Mouse (Mus musculus): Measurements from ENCODE around the gene Tsga13. TPM values are rescaled to one million over a fixed set of nuclear protein-coding genes. Genes with fewer than 3 reads are reported as not detected.

The Tsga13 gene
- 0.25 TPM in 1 of 2 replicates, not detected in the other for polyA plus RNA-seq (2015; fragmentation: Nextera tagmentation; extraction: Ambion mirVana)

DNA sequence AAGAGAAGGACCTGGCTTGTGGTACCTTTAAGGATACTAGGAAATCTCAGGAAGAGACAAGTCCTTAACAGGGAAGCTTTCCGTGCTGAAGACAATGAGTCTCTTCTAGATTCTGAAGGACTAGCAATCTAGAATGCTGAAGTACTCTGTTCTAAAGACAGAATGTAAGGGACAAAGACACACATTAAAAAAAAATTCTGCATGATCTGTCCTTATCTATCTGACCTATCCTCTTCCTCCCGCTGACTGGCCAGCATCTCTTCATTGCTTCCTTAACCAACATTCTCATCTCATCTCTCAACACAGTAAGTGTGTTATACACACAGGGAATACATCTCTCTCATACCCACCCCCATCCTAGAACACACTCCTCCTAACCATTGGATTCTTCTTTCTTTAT lies at the start of gene Tsga13:
Gene Tsga13 (minus strand): TSS at position 101 of the 400 bp plus-strand sequence.
- 95% methylated on average over 2 of the region's 2 CpGs for WGBS
- Histone ChIP-seq H3K9ac (no peak within 1 kb of the TSS), H3K36me3 (no peaks in the 10 kb centered on the region), H3K9me3 (no peaks in the 10 kb centered on the region), H3K4me1 (peaks cover 2% of the 10 kb centered on the region; the same call in 1 of the 2 replicates), H3K27ac (no peak within 1 kb of the TSS), H3K27me3 (no peaks in the 10 kb centered on the region), H3K4me3 (no peak within 1 kb of the TSS), H3K4me2 (replicated peaks) (no peak within 1 kb of the TSS)
- no peak for ATAC-seq (ENCODE audit: low FRiP score, low read depth)

GRCm38 (mm10) chr6:30958736-30959540 lies 43.6 kb upstream of the Tsga13 start, which contains the start of gene Klf14:
Klf14 (minus strand) TSS chr6:30959078.
- H3K9ac ChIP-seq, result peak within 1 kb of the TSS; percentile 61
- peaks cover 49% of the 10 kb centered on the region for H3K27me3 ChIP-seq
- H3K4me1 ChIP-seq, result no peaks in the 10 kb centered on the region
- peak within 1 kb of the TSS; percentile 48; the same call in 1 of the 2 replicates for H3K27ac ChIP-seq
- H3K36me3 ChIP-seq, result peaks cover 14% of the 10 kb centered on the region
- peaks cover 33% of the 10 kb centered on the region for H3K9me3 ChIP-seq
- H3K4me2 ChIP-seq (replicated peaks), result peak within 1 kb of the TSS; percentile 75
- peak within 1 kb of the TSS; percentile 64 for H3K4me3 ChIP-seq
- under 1% methylated on average over 72 of the region's 75 CpGs for WGBS
- ATAC-seq (ENCODE audit: low FRiP score, low read depth), result peak; percentile 64; the same call in 1 of the 2 replicates

- H3K4me3 ChIP-seq, result peak overlapping the region; percentile 64
- no peaks in the 10 kb centered on the region for H3K4me1 ChIP-seq
- peak overlapping the region; percentile 61 for H3K9ac ChIP-seq
- H3K4me2 ChIP-seq (replicated peaks), result peak overlapping the region; percentile 75
- H3K27me3 ChIP-seq, result peaks cover 45% of the 10 kb centered on the region
- ATAC-seq (ENCODE audit: low FRiP score, low read depth), result 0 out of 2 replicates have a peak, but pooled peaks have one; percentile 44
- WGBS, result 6% methylated on average over 84 of the region's 84 CpGs
- H3K36me3 ChIP-seq, result peaks cover 14% of the 10 kb centered on the region
- H3K9me3 ChIP-seq, result peaks cover 33% of the 10 kb centered on the region
- peak overlapping the region; percentile 48; the same call in 1 of the 2 replicates for H3K27ac ChIP-seq
Observed at GRCm38 (mm10) chr6:30957784-30958735, 42.7 kb upstream of the Tsga13 start.

- Histone ChIP-seq H3K4me1 (no peaks in the 10 kb centered on the region), H3K4me2 (replicated peaks) (no peak overlapping the region), H3K36me3 (no peaks in the 10 kb centered on the region), H3K9me3 (no peaks in the 10 kb centered on the region), H3K27ac (no peak overlapping the region), H3K9ac (no peak overlapping the region), H3K27me3 (no peaks in the 10 kb centered on the region), H3K4me3 (no peak overlapping the region)
- 34% methylated on average over 5 of the region's 5 CpGs for WGBS
- no peak for ATAC-seq (ENCODE audit: low FRiP score, low read depth)
Observed at GRCm38 (mm10) chr6:30939264-30939663, 23.9 kb upstream of the Tsga13 start.

DNA sequence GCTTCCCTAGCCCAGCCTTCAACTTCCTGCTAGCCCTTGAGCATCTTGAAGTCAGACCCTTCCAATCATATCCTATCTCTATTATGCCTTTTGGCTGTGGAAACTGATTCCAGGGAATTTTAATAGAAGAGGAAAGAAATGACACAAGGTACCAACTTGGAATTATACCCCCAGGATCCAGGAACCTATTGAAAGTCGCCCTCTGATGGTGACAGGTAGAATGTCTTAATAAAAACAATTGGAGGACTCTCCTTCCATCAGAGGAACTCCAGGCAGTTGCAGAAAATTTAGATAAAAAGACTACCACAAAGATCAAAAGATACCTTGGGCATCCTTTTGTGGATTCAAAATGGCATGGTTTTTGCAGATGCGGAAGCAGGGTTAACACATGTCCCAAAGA lies 7.4 kb upstream of the Tsga13 start:
- Histone ChIP-seq H3K9ac (no peak overlapping the region), H3K27ac (no peak overlapping the region), H3K27me3 (no peaks in the 10 kb centered on the region), H3K4me3 (no peak overlapping the region), H3K4me2 (replicated peaks) (no peak overlapping the region), H3K4me1 (peaks cover 7% of the 10 kb centered on the region; the same call in 1 of the 2 replicates), H3K9me3 (no peaks in the 10 kb centered on the region), H3K36me3 (no peaks in the 10 kb centered on the region)
- ATAC-seq (ENCODE audit: low FRiP score, low read depth), result no peak
- WGBS, result 45% methylated on average over 2 of the region's 2 CpGs

DNA sequence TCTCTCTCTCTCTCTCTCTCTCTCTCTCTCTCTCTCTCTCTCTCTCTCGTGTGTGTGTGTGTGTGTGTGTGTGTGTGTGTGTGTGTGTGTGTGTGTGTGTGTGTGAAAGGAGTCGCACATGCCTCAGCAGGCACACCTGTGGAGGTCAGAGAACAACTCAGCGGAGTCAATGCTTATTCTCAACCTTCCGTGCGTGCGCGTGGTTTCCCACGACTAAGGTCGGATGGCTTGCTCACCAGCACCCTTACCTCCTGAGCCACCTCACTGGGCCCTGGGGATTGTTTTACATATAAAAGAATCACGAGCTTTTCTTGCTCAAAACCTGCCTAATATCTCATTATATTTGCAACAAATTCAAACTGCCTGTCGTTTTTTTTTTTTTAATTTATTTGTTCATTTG lies 6.5 kb upstream of the Tsga13 start:
- no peak overlapping the region for H3K9ac ChIP-seq
- no peak for ATAC-seq (ENCODE audit: low FRiP score, low read depth)
- no peak overlapping the region for H3K27ac ChIP-seq
- H3K36me3 ChIP-seq, result no peaks in the 10 kb centered on the region
- H3K27me3 ChIP-seq, result no peaks in the 10 kb centered on the region
- WGBS, result 69% methylated on average over 10 of the region's 11 CpGs
- peaks cover 7% of the 10 kb centered on the region; the same call in 1 of the 2 replicates for H3K4me1 ChIP-seq
- no peaks in the 10 kb centered on the region for H3K9me3 ChIP-seq
- H3K4me3 ChIP-seq, result no peak overlapping the region
- no peak overlapping the region for H3K4me2 ChIP-seq (replicated peaks)

GRCm38 (mm10) chr6:30920834-30921675 lies 5.7 kb upstream of the Tsga13 start:
- Histone ChIP-seq H3K4me3 (no peak overlapping the region), H3K9ac (no peak overlapping the region), H3K4me1 (peaks cover 7% of the 10 kb centered on the region; the same call in 1 of the 2 replicates), H3K36me3 (no peaks in the 10 kb centered on the region), H3K4me2 (replicated peaks) (0 out of 2 replicates have a peak overlapping the region, but pooled peaks have one; percentile 17), H3K9me3 (no peaks in the 10 kb centered on the region), H3K27me3 (no peaks in the 10 kb centered on the region), H3K27ac (no peak overlapping the region; the same call in 1 of the 2 replicates)
- ATAC-seq (ENCODE audit: low FRiP score, low read depth), result 0 out of 2 replicates have a peak, but pooled peaks have one; percentile 51
- WGBS, result 59% methylated on average over 21 of the region's 21 CpGs

GRCm38 (mm10) chr6:30907970-30908369 lies 7.4 kb downstream of the Tsga13 start:
- Histone ChIP-seq H3K27ac (no peak overlapping the region), H3K4me3 (no peak overlapping the region), H3K27me3 (no peaks in the 10 kb centered on the region), H3K9me3 (no peaks in the 10 kb centered on the region), H3K9ac (no peak overlapping the region), H3K36me3 (no peaks in the 10 kb centered on the region), H3K4me1 (peaks cover 16% of the 10 kb centered on the region), H3K4me2 (replicated peaks) (no peak overlapping the region)
- ATAC-seq (ENCODE audit: low FRiP score, low read depth), result no peak
- 55% methylated on average over 3 of the region's 3 CpGs for WGBS

DNA sequence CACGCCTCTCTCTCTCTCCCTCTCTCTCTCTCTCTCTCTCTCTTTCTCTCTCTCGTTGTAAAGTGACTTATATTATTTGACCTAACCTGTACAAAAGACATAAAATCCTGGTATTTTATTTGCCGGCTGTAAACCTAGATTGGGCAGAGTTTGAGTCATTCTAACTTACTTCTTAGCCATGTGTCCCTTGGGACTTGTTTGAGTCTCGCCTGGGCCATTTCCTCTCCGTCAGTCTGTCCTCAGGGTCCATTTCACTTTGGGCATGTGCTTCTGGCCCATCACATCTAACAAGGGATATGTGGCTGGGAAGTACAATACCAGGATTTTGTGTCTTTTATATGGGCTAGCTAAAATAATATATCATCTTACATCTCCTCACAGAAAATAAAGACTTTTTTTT lies 10.5 kb downstream of the Tsga13 start:
- H3K36me3 ChIP-seq, result no peaks in the 10 kb centered on the region
- WGBS, result 38% methylated on average over 5 of the region's 5 CpGs
- H3K4me3 ChIP-seq, result no peak overlapping the region
- H3K9me3 ChIP-seq, result no peaks in the 10 kb centered on the region
- no peak overlapping the region for H3K9ac ChIP-seq
- H3K4me1 ChIP-seq, result peaks cover 16% of the 10 kb centered on the region
- no peaks in the 10 kb centered on the region for H3K27me3 ChIP-seq
- H3K4me2 ChIP-seq (replicated peaks), result no peak overlapping the region
- ATAC-seq (ENCODE audit: low FRiP score, low read depth), result no peak
- H3K27ac ChIP-seq, result no peak overlapping the region

DNA sequence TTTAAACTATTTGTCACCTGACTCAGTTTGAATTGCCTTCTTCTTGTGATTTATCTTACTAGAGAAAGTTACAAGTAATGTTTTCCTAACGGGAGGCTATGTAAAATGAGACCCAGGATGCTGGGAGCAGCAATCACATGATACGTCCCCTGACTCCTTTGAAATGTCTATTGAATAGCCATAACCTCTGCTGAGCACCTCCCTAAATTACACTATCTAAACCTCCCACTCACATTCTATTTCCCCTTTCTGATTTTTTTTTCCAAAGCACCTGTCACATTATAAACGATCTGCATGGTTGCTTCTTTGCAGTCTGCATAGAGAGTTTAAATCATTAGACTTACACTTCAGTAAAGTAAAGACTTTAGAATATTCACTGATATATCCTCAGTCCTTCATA lies 11.3 kb downstream of the Tsga13 start:
- Histone ChIP-seq H3K4me3 (no peak overlapping the region), H3K4me1 (peaks cover 16% of the 10 kb centered on the region), H3K27me3 (no peaks in the 10 kb centered on the region), H3K4me2 (replicated peaks) (no peak overlapping the region), H3K36me3 (no peaks in the 10 kb centered on the region), H3K9ac (no peak overlapping the region), H3K9me3 (no peaks in the 10 kb centered on the region), H3K27ac (no peak overlapping the region)
- WGBS, result 42% methylated on average over 3 of the region's 3 CpGs
- ATAC-seq (ENCODE audit: low FRiP score, low read depth), result no peak

GRCm38 (mm10) chr6:30897520-30897919 lies 17.9 kb downstream of the Tsga13 start:
- H3K36me3 ChIP-seq, result no peaks in the 10 kb centered on the region

More at GRCm38 (mm10) chr6:30897520-30897919, 17.9 kb downstream of the Tsga13 start:
- 72% methylated on average over 6 of the region's 6 CpGs for WGBS
- no peaks in the 10 kb centered on the region for H3K27me3 ChIP-seq
- no peaks in the 10 kb centered on the region for H3K9me3 ChIP-seq
- no peak overlapping the region for H3K4me3 ChIP-seq
- no peak overlapping the region for H3K27ac ChIP-seq
- peak overlapping the region; percentile 68; the same call in 1 of the 2 replicates for H3K4me2 ChIP-seq (replicated peaks)
- ATAC-seq (ENCODE audit: low FRiP score, low read depth), result no peak
- H3K4me1 ChIP-seq, result peaks cover 15% of the 10 kb centered on the region
- H3K9ac ChIP-seq, result no peak overlapping the region
